Mouse (Mus musculus): ENCODE measurements at regions not wholly inside any gene's neighbourhood (a gene's known extent, or its start where the extent isn't known, plus 50 kb on each side); places are given as distances from the start of the nearest gene placed in this dataset.
A peak's percentile ranks its signal among the peaks of the same experiment; 100 is the strongest.

DNA sequence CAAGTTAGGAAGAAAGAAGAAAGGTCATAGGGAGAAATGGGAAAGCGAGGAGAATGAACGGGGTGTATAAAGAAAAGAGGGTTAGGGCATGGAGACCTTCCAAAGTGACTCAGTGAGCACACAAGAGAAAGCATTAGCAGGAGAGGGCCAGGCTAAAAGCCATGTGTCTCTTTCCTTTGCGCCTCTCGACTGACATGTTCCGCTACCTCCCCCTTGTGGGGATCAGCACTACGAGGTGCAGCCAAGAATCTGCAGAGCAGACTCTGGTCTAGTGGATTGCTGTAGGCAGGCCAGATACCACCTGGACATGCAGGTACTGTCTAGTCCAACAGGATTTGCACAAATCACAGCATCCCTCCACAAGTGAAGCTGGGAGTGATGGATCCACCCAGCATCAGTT is 54.0 kb downstream of the Kcna5 start:
- H3K4me3 ChIP-seq (ENCODE audit: low read depth, low read length): no peak overlapping the region
- TF ChIP-seq EP300 (IDR thresholded peaks at IDR 0.05; ENCODE audit: insufficient read depth, low read depth, low read length): no peak
- no peak for TF ChIP-seq POLR2A (IDR thresholded peaks at IDR 0.05; ENCODE audit: insufficient read depth, low read length)
- TF ChIP-seq CTCF (IDR thresholded peaks at IDR 0.05; ENCODE audit: low read depth, low read length): peak; percentile 21
- H3K9ac ChIP-seq (ENCODE audit: low read depth, poor library complexity, severe bottlenecking): no peak overlapping the region
- no peaks in the 10 kb centered on the region for H3K4me1 ChIP-seq (ENCODE audit: control insufficient read depth, insufficient read depth, low read length)
- H3K36me3 ChIP-seq (ENCODE audit: control insufficient read depth, insufficient read depth, low read length, poor library complexity, severe bottlenecking): no peaks in the 10 kb centered on the region
- H3K27ac ChIP-seq (ENCODE audit: insufficient read depth, low read length): no peak overlapping the region
- no peaks in the 10 kb centered on the region for H3K9me3 ChIP-seq (replicated peaks; ENCODE audit: control insufficient read depth, insufficient read depth, low read length, poor library complexity, severe bottlenecking)
- H3K27me3 ChIP-seq (ENCODE audit: control insufficient read depth, insufficient read depth, low read length, poor library complexity, severe bottlenecking): no peaks in the 10 kb centered on the region

DNA sequence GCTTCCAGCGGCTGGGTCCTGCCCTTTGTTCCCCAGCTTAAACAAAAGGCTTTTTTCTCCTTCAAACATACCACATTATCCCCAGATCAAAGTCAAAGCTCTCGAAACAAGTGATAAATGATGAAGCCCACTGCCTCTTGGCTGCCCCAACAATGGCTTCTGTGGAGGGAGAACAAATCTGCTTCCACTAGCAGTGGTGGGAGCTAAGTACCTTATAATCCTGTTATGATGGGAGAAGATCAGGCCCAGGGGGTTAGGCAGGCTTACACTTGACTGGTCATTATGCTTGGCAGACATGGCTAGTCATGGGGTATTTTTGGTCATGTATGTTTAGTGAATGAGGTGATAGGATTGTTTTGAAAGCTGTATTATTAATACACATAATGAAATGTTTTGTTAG is 57.7 kb downstream of the Kcna5 start:
- Histone ChIP-seq H3K4me1 (ENCODE audit: control insufficient read depth, insufficient read depth, low read length) (no peaks in the 10 kb centered on the region), H3K36me3 (ENCODE audit: control insufficient read depth, insufficient read depth, low read length, poor library complexity, severe bottlenecking) (no peaks in the 10 kb centered on the region), H3K9me3 (replicated peaks; ENCODE audit: control insufficient read depth, insufficient read depth, low read length, poor library complexity, severe bottlenecking) (no peaks in the 10 kb centered on the region), H3K9ac (ENCODE audit: low read depth, poor library complexity, severe bottlenecking) (no peak overlapping the region), H3K27ac (ENCODE audit: insufficient read depth, low read length) (no peak overlapping the region), H3K27me3 (ENCODE audit: control insufficient read depth, insufficient read depth, low read length, poor library complexity, severe bottlenecking) (no peaks in the 10 kb centered on the region), H3K4me3 (ENCODE audit: low read depth, low read length) (no peak overlapping the region)
- TF ChIP-seq EP300 (IDR thresholded peaks at IDR 0.05; ENCODE audit: insufficient read depth, low read depth, low read length): no peak

DNA sequence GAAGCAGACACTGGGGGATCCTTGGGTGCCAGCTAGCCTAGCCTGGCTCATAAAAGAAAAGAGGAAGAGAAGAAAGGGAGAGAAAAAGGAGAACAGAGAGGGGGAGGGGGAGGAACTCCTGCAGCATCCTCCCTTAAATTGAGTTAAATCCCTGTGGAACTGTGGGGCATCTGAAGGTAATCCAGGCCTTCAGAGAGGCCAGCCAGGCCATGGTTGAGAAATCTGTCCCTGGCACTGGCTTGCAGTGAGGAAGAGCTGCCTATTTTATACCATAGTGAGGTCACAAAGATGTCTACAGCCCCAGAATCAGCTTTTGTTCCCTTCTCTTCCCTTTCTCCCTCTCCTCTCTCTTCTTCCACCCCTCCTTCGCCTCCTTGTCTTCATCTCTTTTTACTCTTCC is 58.5 kb downstream of the Kcna5 start:
- H3K27me3 ChIP-seq (ENCODE audit: control insufficient read depth, insufficient read depth, low read length, poor library complexity, severe bottlenecking): no peaks in the 10 kb centered on the region
- TF ChIP-seq POLR2A (IDR thresholded peaks at IDR 0.05; ENCODE audit: insufficient read depth, low read length) (no peak), EP300 (IDR thresholded peaks at IDR 0.05; ENCODE audit: insufficient read depth, low read depth, low read length) (no peak), CTCF (IDR thresholded peaks at IDR 0.05; ENCODE audit: low read depth, low read length) (no peak)
- no peaks in the 10 kb centered on the region for H3K9me3 ChIP-seq (replicated peaks; ENCODE audit: control insufficient read depth, insufficient read depth, low read length, poor library complexity, severe bottlenecking)
- H3K4me1 ChIP-seq (ENCODE audit: control insufficient read depth, insufficient read depth, low read length): no peaks in the 10 kb centered on the region
- no peaks in the 10 kb centered on the region for H3K36me3 ChIP-seq (ENCODE audit: control insufficient read depth, insufficient read depth, low read length, poor library complexity, severe bottlenecking)
- no peak overlapping the region for H3K27ac ChIP-seq (ENCODE audit: insufficient read depth, low read length)
- H3K4me3 ChIP-seq (ENCODE audit: low read depth, low read length): no peak overlapping the region
- no peak overlapping the region for H3K9ac ChIP-seq (ENCODE audit: low read depth, poor library complexity, severe bottlenecking)

DNA sequence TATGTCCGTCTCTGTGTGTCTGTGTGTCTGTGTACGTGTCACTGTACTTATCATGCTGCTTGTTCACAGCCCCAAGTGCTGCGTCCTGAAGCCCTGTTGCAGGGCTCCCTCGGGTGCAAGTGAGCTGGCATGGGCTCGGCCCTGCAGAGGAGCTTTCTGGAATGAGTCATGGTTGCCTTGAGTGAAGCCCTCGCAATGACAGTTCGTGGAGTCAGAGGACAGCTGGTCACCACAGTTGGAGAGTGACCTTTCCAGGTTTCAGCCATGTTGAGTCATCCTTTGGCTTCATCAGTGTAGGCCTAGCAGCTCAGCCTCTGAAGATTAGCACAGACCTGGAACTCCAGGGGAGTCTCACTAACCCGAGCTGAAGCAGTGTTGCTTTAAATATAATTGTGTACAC is 59.7 kb downstream of the Kcna5 start:
- Histone ChIP-seq H3K27me3 (ENCODE audit: control insufficient read depth, insufficient read depth, low read length, poor library complexity, severe bottlenecking) (no peaks in the 10 kb centered on the region), H3K9ac (ENCODE audit: low read depth, poor library complexity, severe bottlenecking) (no peak overlapping the region), H3K4me1 (ENCODE audit: control insufficient read depth, insufficient read depth, low read length) (no peaks in the 10 kb centered on the region), H3K9me3 (replicated peaks; ENCODE audit: control insufficient read depth, insufficient read depth, low read length, poor library complexity, severe bottlenecking) (no peaks in the 10 kb centered on the region), H3K27ac (ENCODE audit: insufficient read depth, low read length) (no peak overlapping the region), H3K36me3 (ENCODE audit: control insufficient read depth, insufficient read depth, low read length, poor library complexity, severe bottlenecking) (no peaks in the 10 kb centered on the region), H3K4me3 (ENCODE audit: low read depth, low read length) (no peak overlapping the region)
- TF ChIP-seq EP300 (IDR thresholded peaks at IDR 0.05; ENCODE audit: insufficient read depth, low read depth, low read length) (no peak), POLR2A (IDR thresholded peaks at IDR 0.05; ENCODE audit: insufficient read depth, low read length) (no peak), CTCF (IDR thresholded peaks at IDR 0.05; ENCODE audit: low read depth, low read length) (no peak)

DNA sequence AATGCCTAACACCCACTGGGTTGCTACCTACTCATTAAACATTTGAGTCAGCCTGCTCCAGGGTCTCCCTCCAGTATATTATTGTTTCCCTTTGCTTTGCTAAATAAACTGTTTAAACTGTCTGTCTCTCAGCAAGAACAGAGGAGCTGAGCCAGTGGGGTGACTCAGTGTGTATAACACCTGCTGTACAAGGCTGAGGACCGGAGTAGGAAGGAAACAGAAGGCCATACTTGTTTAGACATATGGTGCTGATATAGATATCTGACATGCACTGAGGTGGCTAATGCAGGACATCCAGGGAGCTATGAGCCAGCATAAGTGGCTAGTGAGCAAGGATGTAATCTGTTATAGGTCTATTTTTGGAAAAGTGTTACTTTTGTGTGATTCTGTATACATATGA is 81.5 kb downstream of the Kcna5 start:
- Histone ChIP-seq H3K27ac (ENCODE audit: insufficient read depth, low read length) (no peak overlapping the region), H3K4me3 (ENCODE audit: low read depth, low read length) (no peak overlapping the region), H3K9ac (ENCODE audit: low read depth, poor library complexity, severe bottlenecking) (no peak overlapping the region), H3K36me3 (ENCODE audit: control insufficient read depth, insufficient read depth, low read length, poor library complexity, severe bottlenecking) (no peaks in the 10 kb centered on the region), H3K27me3 (ENCODE audit: control insufficient read depth, insufficient read depth, low read length, poor library complexity, severe bottlenecking) (no peaks in the 10 kb centered on the region), H3K9me3 (replicated peaks; ENCODE audit: control insufficient read depth, insufficient read depth, low read length, poor library complexity, severe bottlenecking) (no peaks in the 10 kb centered on the region), H3K4me1 (ENCODE audit: control insufficient read depth, insufficient read depth, low read length) (no peaks in the 10 kb centered on the region)
- TF ChIP-seq EP300 (IDR thresholded peaks at IDR 0.05; ENCODE audit: insufficient read depth, low read depth, low read length) (no peak), POLR2A (IDR thresholded peaks at IDR 0.05; ENCODE audit: insufficient read depth, low read length) (no peak), CTCF (IDR thresholded peaks at IDR 0.05; ENCODE audit: low read depth, low read length) (no peak)

DNA sequence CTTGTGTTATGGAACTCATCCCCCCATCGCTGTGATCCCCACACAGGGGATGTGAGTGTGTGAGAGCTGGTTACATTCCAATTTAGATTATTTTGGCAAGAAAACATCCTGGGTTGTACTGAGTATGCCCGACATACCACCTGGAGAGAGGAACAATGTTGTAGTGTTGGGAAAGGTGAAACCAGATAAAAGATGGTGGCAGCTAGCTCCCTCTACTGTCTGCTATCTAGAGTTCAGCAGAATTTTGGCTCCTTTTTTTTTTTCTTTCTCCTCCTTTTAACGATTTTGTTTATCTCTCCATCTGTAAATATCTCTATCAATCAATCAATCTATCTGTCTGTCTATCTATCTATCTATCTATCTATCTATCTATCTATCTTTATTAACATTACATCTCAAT is 89.7 kb downstream of the Kcna5 start:
- TF ChIP-seq POLR2A (IDR thresholded peaks at IDR 0.05; ENCODE audit: insufficient read depth, low read length) (no peak), EP300 (IDR thresholded peaks at IDR 0.05; ENCODE audit: insufficient read depth, low read depth, low read length) (no peak), CTCF (IDR thresholded peaks at IDR 0.05; ENCODE audit: low read depth, low read length) (peak; percentile 5)
- H3K36me3 ChIP-seq (ENCODE audit: control insufficient read depth, insufficient read depth, low read length, poor library complexity, severe bottlenecking): no peaks in the 10 kb centered on the region
- no peaks in the 10 kb centered on the region for H3K9me3 ChIP-seq (replicated peaks; ENCODE audit: control insufficient read depth, insufficient read depth, low read length, poor library complexity, severe bottlenecking)
- H3K4me1 ChIP-seq (ENCODE audit: control insufficient read depth, insufficient read depth, low read length): no peaks in the 10 kb centered on the region
- H3K4me3 ChIP-seq (ENCODE audit: low read depth, low read length): no peak overlapping the region
- no peaks in the 10 kb centered on the region; the same call in 1 of the 2 replicates for H3K27me3 ChIP-seq (ENCODE audit: control insufficient read depth, insufficient read depth, low read length, poor library complexity, severe bottlenecking)
- no peak overlapping the region for H3K9ac ChIP-seq (ENCODE audit: low read depth, poor library complexity, severe bottlenecking)
- no peak overlapping the region for H3K27ac ChIP-seq (ENCODE audit: insufficient read depth, low read length)

Data from ES-Bruce4 (cell line).